Mouse (Mus musculus): ENCODE data around the gene Cdk5r2. TPM values are rescaled to one million over a fixed set of nuclear protein-coding genes. Genes with fewer than 3 reads are reported as not detected.

Gene Cdk5r2
- total and polyA plus RNA-seq, 3 experiments = 0.06 to 0.07 TPM; not detected in 1

DNA sequence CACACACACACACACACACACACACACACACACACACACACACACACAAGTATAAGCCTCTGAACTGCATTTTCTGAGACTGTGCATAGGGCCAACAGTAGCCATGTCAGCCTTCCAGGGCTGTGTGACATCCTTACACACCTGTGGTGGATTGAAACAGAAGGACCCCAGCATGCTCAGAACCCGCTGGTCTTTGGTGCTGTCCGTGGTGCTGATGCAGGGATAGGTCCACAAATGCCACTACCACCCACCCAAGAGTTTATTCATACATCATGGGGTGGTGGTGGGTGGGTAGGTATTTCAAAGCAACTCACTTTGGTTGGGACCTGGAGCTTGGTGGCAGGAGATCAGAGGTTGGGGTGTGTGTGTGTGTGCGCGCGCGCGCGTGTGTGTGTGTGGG, 36.8 kb downstream of the Cdk5r2 start:
- no peaks in the 10 kb centered on the region for H3K4me1 ChIP-seq (ENCODE audit: control insufficient read depth, insufficient read depth, low read length)
- H3K79me2 ChIP-seq (replicated peaks; ENCODE audit: control insufficient read depth, insufficient read depth, low read length) = no peaks in the 10 kb centered on the region
- intact Hi-C loops (cut with DNase I) = no loop called here
- no peaks in the 10 kb centered on the region for H3K36me3 ChIP-seq (ENCODE audit: control insufficient read depth, insufficient read depth, low read length)
- WGBS = 0% methylated on average over 8 of the region's 8 CpGs
- no peak overlapping the region for H3K27ac ChIP-seq
- H3K27me3 ChIP-seq (ENCODE audit: control insufficient read depth, insufficient read depth, low read length) = peaks cover 4% of the 10 kb centered on the region; the same call in 1 of the 2 replicates
- no peak for TF ChIP-seq EP300 (IDR thresholded peaks at IDR 0.05; ENCODE audit: insufficient read depth, low read depth, low read length)
- no peak for TF ChIP-seq CTCF (IDR thresholded peaks at IDR 0.05)
- TF ChIP-seq POLR2A (IDR thresholded peaks at IDR 0.05; ENCODE audit: insufficient read depth, low read depth, low read length) = no peak
- no peak overlapping the region for H3K4me3 ChIP-seq
- DNase-seq = no peak
- H3K9ac ChIP-seq (ENCODE audit: low read depth, low read length) = no peak overlapping the region

DNA sequence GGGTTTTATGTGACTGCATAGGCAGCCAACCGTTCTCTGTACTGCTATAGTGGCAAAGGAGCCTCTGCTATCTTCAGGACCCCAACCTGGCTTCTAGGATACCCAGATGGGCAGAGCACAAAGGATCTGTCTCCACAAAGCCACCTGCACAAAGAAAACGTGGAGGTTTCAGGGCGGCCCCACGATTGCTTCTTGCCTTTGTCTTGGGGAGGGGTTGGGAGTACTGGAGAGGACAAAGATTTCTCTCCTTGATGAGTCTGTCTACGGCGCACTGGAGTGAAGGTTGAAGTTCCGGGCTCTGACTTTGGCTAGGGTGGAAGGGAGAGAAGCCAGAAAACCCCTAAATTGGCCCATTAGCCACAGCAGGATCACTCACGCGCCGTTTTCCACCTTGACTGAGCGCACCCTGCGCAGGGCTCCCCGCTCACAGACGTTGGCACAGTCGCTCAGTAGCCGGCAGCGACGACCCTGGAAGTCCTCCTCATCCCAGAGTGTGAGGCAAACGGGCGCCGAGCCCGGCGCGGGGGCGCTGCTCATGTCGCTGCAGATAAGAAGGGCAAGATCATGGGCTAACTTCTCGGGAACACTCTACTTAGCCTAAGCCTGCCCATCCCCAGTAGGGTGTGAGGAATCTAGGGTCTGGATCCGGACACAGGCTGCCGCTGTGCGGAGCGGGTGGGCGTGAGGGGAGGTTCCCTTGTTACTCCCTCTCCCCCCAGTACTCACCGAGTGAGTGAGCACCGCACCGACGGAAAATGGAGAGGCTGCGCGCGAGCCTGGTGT, 37.8 kb downstream of the Cdk5r2 start:
- intact Hi-C loops (cut with DNase I) = no loop called here
- no peaks in the 10 kb centered on the region for H3K4me1 ChIP-seq (ENCODE audit: control insufficient read depth, insufficient read depth, low read length)
- 3% methylated on average over 39 of the region's 39 CpGs for WGBS
- H3K36me3 ChIP-seq (ENCODE audit: control insufficient read depth, insufficient read depth, low read length) = no peaks in the 10 kb centered on the region
- no peaks in the 10 kb centered on the region for H3K79me2 ChIP-seq (replicated peaks; ENCODE audit: control insufficient read depth, insufficient read depth, low read length)
- no peak overlapping the region for H3K9ac ChIP-seq (ENCODE audit: low read depth, low read length)
- no peak for DNase-seq
- TF ChIP-seq CTCF (IDR thresholded peaks at IDR 0.05) = no peak
- TF ChIP-seq POLR2A (IDR thresholded peaks at IDR 0.05; ENCODE audit: insufficient read depth, low read depth, low read length) = no peak
- TF ChIP-seq EP300 (IDR thresholded peaks at IDR 0.05; ENCODE audit: insufficient read depth, low read depth, low read length) = no peak
- no peak overlapping the region for H3K4me3 ChIP-seq
- H3K27ac ChIP-seq = no peak overlapping the region
- peaks cover 2% of the 10 kb centered on the region; the same call in 1 of the 2 replicates for H3K27me3 ChIP-seq (ENCODE audit: control insufficient read depth, insufficient read depth, low read length)

- 5% methylated on average over 25 of the region's 25 CpGs for WGBS
- no peak within 1 kb of the TSS for H3K27ac ChIP-seq
- intact Hi-C loops (cut with DNase I) = no loop called here
- no peak within 1 kb of the TSS for H3K9ac ChIP-seq (ENCODE audit: low read depth, low read length)
- H3K36me3 ChIP-seq (ENCODE audit: control insufficient read depth, insufficient read depth, low read length) = no peaks in the 10 kb centered on the region
- TF ChIP-seq POLR2A (IDR thresholded peaks at IDR 0.05; ENCODE audit: insufficient read depth, low read depth, low read length) (no peak), EP300 (IDR thresholded peaks at IDR 0.05; ENCODE audit: insufficient read depth, low read depth, low read length) (no peak), CTCF (IDR thresholded peaks at IDR 0.05) (peak; percentile 71)
- H3K4me1 ChIP-seq (ENCODE audit: control insufficient read depth, insufficient read depth, low read length) = no peaks in the 10 kb centered on the region
- no peaks in the 10 kb centered on the region for H3K79me2 ChIP-seq (replicated peaks; ENCODE audit: control insufficient read depth, insufficient read depth, low read length)
- no peak within 1 kb of the TSS for H3K4me3 ChIP-seq
- peaks cover 2% of the 10 kb centered on the region for H3K27me3 ChIP-seq (ENCODE audit: control insufficient read depth, insufficient read depth, low read length)
- no peak for DNase-seq
Observed at GRCm38 (mm10) chr1:74893134-74893855, 38.6 kb downstream of the Cdk5r2 start, which contains the start of gene Cryba2. Gene Cryba2, minus strand, starts transcription at chr1:74893143.

DNA sequence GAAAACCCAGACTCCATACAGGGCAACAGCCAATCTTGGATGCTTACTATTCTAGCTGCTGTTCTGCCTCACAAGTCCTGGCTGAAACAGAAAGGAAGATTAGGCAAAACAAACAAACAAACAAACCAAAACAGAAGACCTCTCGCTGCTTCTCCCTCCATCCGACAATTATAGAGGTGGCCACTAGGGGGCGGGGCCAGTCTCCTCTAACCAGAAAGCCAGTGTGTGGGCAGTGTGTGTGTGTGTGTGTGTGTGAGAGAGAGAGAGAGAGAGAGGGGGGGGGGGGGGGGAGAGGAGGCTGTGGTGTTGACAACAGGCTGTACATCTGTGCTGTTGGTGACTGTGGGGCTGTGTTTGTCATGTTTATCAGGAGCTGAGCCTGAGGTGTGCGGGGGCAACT, 40.2 kb downstream of the Cdk5r2 start:
- DNase-seq = peak in 1 of 2 experiments; percentile 53
- Histone ChIP-seq H3K27ac (no peak overlapping the region), H3K4me1 (ENCODE audit: control insufficient read depth, insufficient read depth, low read length) (no peaks in the 10 kb centered on the region), H3K36me3 (ENCODE audit: control insufficient read depth, insufficient read depth, low read length) (no peaks in the 10 kb centered on the region), H3K4me3 (no peak overlapping the region), H3K9ac (ENCODE audit: low read depth, low read length) (no peak overlapping the region), H3K27me3 (ENCODE audit: control insufficient read depth, insufficient read depth, low read length) (peaks cover 2% of the 10 kb centered on the region), H3K79me2 (replicated peaks; ENCODE audit: control insufficient read depth, insufficient read depth, low read length) (no peaks in the 10 kb centered on the region)
- WGBS = 22% methylated on average over 4 of the region's 4 CpGs
- TF ChIP-seq POLR2A (IDR thresholded peaks at IDR 0.05; ENCODE audit: insufficient read depth, low read depth, low read length) (no peak), EP300 (IDR thresholded peaks at IDR 0.05; ENCODE audit: insufficient read depth, low read depth, low read length) (no peak), CTCF (IDR thresholded peaks at IDR 0.05) (peak; percentile 67)
- intact Hi-C loops (cut with DNase I) = no loop called here

GRCm38 (mm10) chr1:74897976-74898375, 43.2 kb downstream of the Cdk5r2 start:
- no peak for TF ChIP-seq POLR2A (IDR thresholded peaks at IDR 0.05; ENCODE audit: insufficient read depth, low read depth, low read length)
- TF ChIP-seq EP300 (IDR thresholded peaks at IDR 0.05; ENCODE audit: insufficient read depth, low read depth, low read length) = no peak
- no peak for TF ChIP-seq CTCF (IDR thresholded peaks at IDR 0.05)
- no peak overlapping the region for H3K4me3 ChIP-seq
- no peak for DNase-seq
- no peaks in the 10 kb centered on the region for H3K36me3 ChIP-seq (ENCODE audit: control insufficient read depth, insufficient read depth, low read length)
- H3K9ac ChIP-seq (ENCODE audit: low read depth, low read length) = no peak overlapping the region
- H3K27ac ChIP-seq = no peak overlapping the region
- H3K4me1 ChIP-seq (ENCODE audit: control insufficient read depth, insufficient read depth, low read length) = no peaks in the 10 kb centered on the region
- peaks cover 11% of the 10 kb centered on the region for H3K27me3 ChIP-seq (ENCODE audit: control insufficient read depth, insufficient read depth, low read length)
- intact Hi-C loops (cut with DNase I) = no loop called here
- WGBS = 7% methylated on average over 7 of the region's 7 CpGs
- no peaks in the 10 kb centered on the region for H3K79me2 ChIP-seq (replicated peaks; ENCODE audit: control insufficient read depth, insufficient read depth, low read length)

Data from heart, adult 2 months (tissue).